Mouse (Mus musculus): Measurements from ENCODE around the gene Zhx3. TPM values are rescaled to one million over a fixed set of nuclear protein-coding genes. Genes with fewer than 3 reads are reported as not detected.

Zhx3 gene
- polyA plus RNA-seq (2012; rRNA removed) = 1.6 and 2.7 TPM in 2 replicates

DNA sequence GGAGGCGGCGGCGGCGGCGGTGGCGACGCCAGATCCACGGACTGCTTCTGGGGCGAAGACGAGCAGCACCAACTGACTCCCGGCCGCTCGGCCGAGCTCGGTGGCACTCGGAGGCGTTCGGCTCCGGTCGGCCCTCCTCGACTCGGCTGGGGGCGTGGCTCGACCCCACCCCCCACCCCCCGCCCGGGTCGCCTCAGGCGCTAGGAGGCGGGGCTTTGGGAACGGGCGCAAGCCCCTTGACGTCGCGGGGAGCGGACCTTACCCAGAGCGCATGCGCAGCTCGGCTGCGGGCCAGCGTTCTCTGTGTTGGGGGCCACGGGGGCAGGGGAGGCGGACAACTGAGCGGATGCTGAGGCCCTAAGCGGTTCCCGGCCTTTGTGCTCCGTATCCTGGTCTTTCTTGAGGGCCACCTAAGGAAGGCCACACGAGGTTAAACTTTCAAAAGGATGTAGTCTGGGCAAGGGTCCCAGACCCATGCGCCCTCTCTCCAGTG, at the start of gene Zhx3:
TSS of gene Zhx3 (minus strand) at position 109 of the 493 bp plus-strand sequence.

DNA sequence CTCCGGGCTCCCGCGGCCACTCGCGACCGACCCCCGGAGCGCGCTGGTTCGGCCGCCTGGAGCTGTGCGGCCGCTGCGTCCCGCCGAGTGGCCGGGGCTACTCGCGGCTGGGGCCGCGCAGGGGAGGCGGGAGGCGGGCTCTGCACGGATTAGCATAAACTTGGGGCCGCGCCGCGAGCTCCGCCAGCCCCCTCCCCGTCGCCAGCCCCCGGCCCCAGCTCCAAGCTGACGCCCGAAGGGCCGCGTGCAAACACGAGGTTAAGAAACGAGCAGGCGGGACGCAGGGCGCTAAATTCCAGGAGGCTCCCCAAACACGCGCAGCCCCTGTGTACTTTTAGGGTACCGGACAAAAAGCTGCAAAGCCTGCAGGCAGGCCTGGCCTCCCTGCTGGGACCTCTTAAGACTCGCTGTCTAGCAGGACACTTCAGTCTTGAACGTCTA, 39.5 kb upstream of the Zhx3 start, which contains the start of gene Emilin3:
TSS of gene Emilin3 (minus strand) at position 98 of the 441 bp plus-strand sequence.

DNA sequence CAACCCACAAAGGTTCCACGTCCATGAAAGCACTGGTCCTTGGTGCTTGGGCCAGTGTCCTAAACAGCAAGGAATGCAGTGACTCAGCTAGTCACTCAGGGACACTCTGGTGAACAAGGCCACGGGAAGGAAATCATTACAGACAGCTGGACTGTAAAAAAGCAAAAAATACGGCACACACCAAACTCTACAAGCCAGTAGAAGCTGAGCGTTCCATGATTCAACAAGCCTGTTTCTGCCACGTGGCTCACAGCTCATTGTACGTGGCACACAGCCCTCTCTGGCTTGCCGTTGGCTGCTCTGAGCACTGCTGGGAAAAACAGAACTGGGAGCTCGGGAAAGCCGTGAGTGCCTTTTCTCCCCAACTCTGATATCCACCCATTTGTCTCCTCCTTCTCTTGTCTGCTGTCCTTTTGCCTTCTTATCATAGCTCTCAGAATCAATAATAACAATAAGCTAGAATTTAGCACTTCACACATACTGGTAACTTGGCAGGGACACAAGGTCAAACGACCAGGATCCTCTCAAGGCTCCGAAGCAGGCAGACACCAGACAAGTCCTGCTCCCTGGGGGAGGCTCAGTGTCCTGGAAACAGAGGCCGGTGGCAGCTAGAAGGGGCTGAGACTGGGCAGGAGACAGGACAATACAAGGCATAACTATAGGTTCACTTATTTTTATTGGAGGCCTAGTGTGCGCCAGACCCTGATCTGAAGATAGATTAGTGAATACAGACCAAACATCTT, 7.8 kb upstream of the Zhx3 start, which contains the start of gene Lpin3:
TSS of gene Lpin3 (plus strand) at position 218 of the 743 bp plus-strand sequence.

DNA sequence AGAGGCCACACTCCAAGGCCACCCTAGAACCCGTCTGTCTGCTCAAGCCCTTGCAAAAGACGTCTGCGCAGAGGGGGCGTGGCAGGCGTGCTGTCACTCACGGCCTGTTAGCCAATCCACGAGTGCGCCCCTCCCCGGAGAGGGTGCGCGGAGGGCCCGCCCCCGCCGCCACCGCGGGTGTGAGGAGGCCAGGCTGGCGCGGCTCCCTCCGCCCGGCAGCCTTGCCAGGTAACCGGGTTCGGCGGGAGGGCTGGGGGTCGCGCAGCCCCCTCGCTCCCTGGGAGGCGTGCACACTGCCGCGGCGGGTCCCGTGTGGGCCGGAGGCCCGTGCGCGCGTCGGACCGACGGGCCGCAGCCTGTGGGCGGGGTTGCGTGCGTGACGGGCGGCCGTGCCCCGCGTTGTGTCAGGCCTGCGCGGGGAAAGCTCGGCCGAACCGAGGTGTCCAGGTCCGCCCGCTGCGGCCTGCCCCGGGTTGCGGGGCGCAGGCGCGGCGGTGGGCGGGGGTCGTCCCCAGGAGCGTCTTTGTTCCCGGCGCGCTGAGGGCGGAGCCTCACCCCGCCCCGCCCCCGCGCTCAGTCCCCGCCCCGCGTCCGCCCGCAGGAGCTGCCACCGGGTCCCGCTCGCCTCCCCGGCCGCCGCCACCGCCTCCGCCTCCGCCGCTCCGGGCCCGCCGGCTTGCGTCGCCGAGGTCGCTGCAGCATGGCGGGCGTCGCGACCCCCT, 141.5 kb downstream of the Zhx3 start, which contains the start of gene Plcg1:
TSS of gene Plcg1 (plus strand) at position 184 of the 722 bp plus-strand sequence.

Other genes starting within 250 kb of the Zhx3 start
- 13.7 and 14.9 TPM in 2 replicates for gene Top1, start 227.1 kb downstream of the Zhx3 start, polyA plus RNA-seq (2012; rRNA removed)
- gene Plcg1, start 141.7 kb downstream of the Zhx3 start, polyA plus RNA-seq (2012; rRNA removed) = 11.4 and 18.8 TPM in 2 replicates
- 8.3 and 8.7 TPM in 2 replicates for gene Lpin3, start 7.7 kb upstream of the Zhx3 start, polyA plus RNA-seq (2012; rRNA removed)
- 0.37 and 0.41 TPM in 2 replicates for gene Emilin3, start 39.3 kb upstream of the Zhx3 start, polyA plus RNA-seq (2012; rRNA removed)
- gene Chd6, start 236.1 kb upstream of the Zhx3 start, polyA plus RNA-seq (2012; rRNA removed) = 1.2 and 3.4 TPM in 2 replicates

Measured in stomach, adult 2 months (tissue).